Comparison of ENCODE assay signal across 31 mouse cellular contexts in the genomic region with DNA sequence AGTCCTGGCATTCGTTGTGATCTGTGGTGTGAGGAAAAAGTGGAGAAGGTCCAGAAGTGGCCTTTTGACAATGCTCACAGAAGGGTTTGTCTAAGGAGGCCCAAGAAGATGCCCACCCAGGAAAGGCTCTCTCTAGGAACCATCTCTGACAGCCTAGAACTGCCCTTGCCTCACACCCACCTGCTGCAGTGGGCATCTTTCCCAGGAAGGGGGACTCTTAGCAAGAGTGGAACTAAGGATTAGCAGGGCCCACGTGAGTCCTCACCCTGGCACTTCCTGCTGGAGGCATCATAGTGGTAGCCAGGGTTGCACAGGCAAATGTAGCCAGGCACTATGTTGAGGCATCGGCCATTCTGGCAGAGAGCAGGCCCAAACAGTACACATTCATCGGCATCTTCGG.
"Had no signal": no experiment of that assay in that cellular context is flagged by ENCODE, and none has a peak within 500 bp of the region (broad histone marks: within the 10 kb centered on the region; RNA-seq: fewer than 3 reads in every experiment).

No protein-coding gene starts in this region.

- H3K27me3 ChIP-seq: hindbrain, embryonic 12.5 days; hindbrain, embryonic 13.5 days; hindbrain, embryonic 15.5 days; intestine, embryonic 15.5 days had no signal

- H3K4me3 ChIP-seq: heart, embryonic 13.5 days; heart, embryonic 15.5 days; hindbrain, embryonic 10.5 days; hindbrain, embryonic 12.5 days; hindbrain, embryonic 13.5 days; hindbrain, embryonic 15.5 days; intestine, embryonic 15.5 days; kidney, embryonic 15.5 days; layer of hippocampus, adult 2 months; left cerebral cortex, adult 2 months had no signal

- H3K9me3 ChIP-seq: heart, embryonic 13.5 days; heart, embryonic 15.5 days; hindbrain, embryonic 10.5 days; hindbrain, embryonic 12.5 days; hindbrain, embryonic 13.5 days; hindbrain, embryonic 15.5 days; intestine, embryonic 15.5 days; kidney, embryonic 15.5 days had no signal

- H3K4me2 ChIP-seq: heart, embryonic 13.5 days; heart, embryonic 15.5 days; hindbrain, embryonic 12.5 days; hindbrain, embryonic 13.5 days; hindbrain, embryonic 14.5 days; hindbrain, embryonic 15.5 days; kidney, embryonic 15.5 days had no signal

- ATAC-seq: hindbrain, postnatal 0 days; inflammation-experienced regulatory T-cells, adult 6 months; intestine, postnatal 0 days had no signal

- DNase-seq: heart, postnatal 10 days; heart, postnatal 14 days; heart, postnatal 36 days; heart, postnatal 4 days; kidney, adult 11 months; kidney, adult 18-20 months; kidney, adult 2 months; kidney, adult 8-10 months; kidney, adult 9 months; kidney, postnatal 10 days; kidney, postnatal 14 days; kidney, postnatal 25 days; kidney, postnatal 36 days; kidney, postnatal 4 days; layer of hippocampus, adult 9-11 months; layer of hippocampus, postnatal 36 days had no signal

- H3K9ac ChIP-seq: heart, embryonic 13.5 days; heart, embryonic 15.5 days; hindbrain, embryonic 12.5 days; hindbrain, embryonic 13.5 days; hindbrain, embryonic 14.5 days; hindbrain, embryonic 15.5 days; intestine, embryonic 15.5 days; kidney, embryonic 15.5 days had no signal

- H3K36me3 ChIP-seq: heart, embryonic 13.5 days; heart, embryonic 15.5 days; hindbrain, embryonic 10.5 days; hindbrain, embryonic 12.5 days; hindbrain, embryonic 13.5 days; hindbrain, embryonic 15.5 days; intestine, embryonic 15.5 days; kidney, embryonic 15.5 days had no signal

- H3K27ac ChIP-seq: heart, embryonic 13.5 days; heart, embryonic 15.5 days; hindbrain, embryonic 12.5 days; hindbrain, embryonic 13.5 days; hindbrain, embryonic 14.5 days; hindbrain, embryonic 15.5 days; hindbrain, postnatal 0 days; kidney, embryonic 15.5 days; kidney, postnatal 0 days; layer of hippocampus, adult 2 months; left cerebral cortex, adult 2 months had no signal
